Comparison of ENCODE assay signal across 16 mouse cellular contexts in genomic region chr4:32164081-32164641, GRCm38 (mm10).
DNase-seq lines count a peak whose midpoint lies in the region; ATAC-seq and TF ChIP-seq lines count a peak whose summit lies in the region.
"Had no signal": no experiment of that assay in that cellular context is flagged by ENCODE, and none has a peak within 500 bp of the region (broad histone marks: within the 10 kb centered on the region; RNA-seq: fewer than 3 reads in every experiment).

No protein-coding gene starts in this region.

- H3K4me3 ChIP-seq in thymus, adult 2 months (ENCODE audit: control insufficient read depth, insufficient read depth, low read length) = no peak overlapping the region
- H3K4me3 ChIP-seq in midbrain, embryonic 15.5 days = no peak overlapping the region
- H3K4me3 ChIP-seq: hindbrain, embryonic 15.5 days; lung, embryonic 15.5 days; megakaryocyte, embryonic 14.5 days had no signal

- peak; percentile 62 for ATAC-seq in inflammation-experienced regulatory T-cells, adult 6 months
- ATAC-seq in midbrain, embryonic 15.5 days (replicated peaks) = no peak
- ATAC-seq: forebrain, embryonic 14.5 days had no signal

- WGBS in thymus, adult 2 months = 32% methylated on average over 11 of the region's 11 CpGs
- WGBS in midbrain, embryonic 15.5 days = 90% methylated on average over 11 of the region's 11 CpGs

- H3K27me3 ChIP-seq in thymus, adult 2 months (ENCODE audit: control insufficient read depth, insufficient read depth, low read length) = no peaks in the 10 kb centered on the region
- 0 out of 2 replicates have a peak, but pooled peaks cover 3% of the 10 kb centered on the region for H3K27me3 ChIP-seq in midbrain, embryonic 15.5 days (replicated peaks)
- H3K27me3 ChIP-seq: hindbrain, embryonic 15.5 days; lung, embryonic 15.5 days had no signal

- peak overlapping the region; percentile 95 for H3K27ac ChIP-seq in thymus, adult 2 months (ENCODE audit: control insufficient read depth, insufficient read depth, low read length)
- H3K27ac ChIP-seq in midbrain, embryonic 15.5 days = no peak overlapping the region
- H3K27ac ChIP-seq: hindbrain, embryonic 15.5 days; lung, embryonic 15.5 days had no signal

- no peak overlapping the region for H3K4me2 ChIP-seq in midbrain, embryonic 15.5 days
- H3K4me2 ChIP-seq: hindbrain, embryonic 15.5 days; lung, embryonic 15.5 days had no signal

- no peak overlapping the region for H3K9ac ChIP-seq in midbrain, embryonic 15.5 days
- H3K9ac ChIP-seq: hindbrain, embryonic 15.5 days; lung, embryonic 15.5 days had no signal

- TF ChIP-seq POLR2A in thymus, adult 2 months (IDR thresholded peaks at IDR 0.05; ENCODE audit: control insufficient read depth, extremely low read depth, insufficient read depth, low read length, poor library complexity) = no peak

- H3K36me3 ChIP-seq in thymus, adult 2 months (ENCODE audit: control insufficient read depth, insufficient read depth, low read length) = no peaks in the 10 kb centered on the region
- no peaks in the 10 kb centered on the region for H3K36me3 ChIP-seq in midbrain, embryonic 15.5 days (replicated peaks)
- H3K36me3 ChIP-seq: hindbrain, embryonic 15.5 days; lung, embryonic 15.5 days had no signal

- H3K4me1 ChIP-seq in thymus, adult 2 months (replicated peaks; ENCODE audit: control insufficient read depth, insufficient read depth, low read length) = peaks cover 70% of the 10 kb centered on the region
- H3K4me1 ChIP-seq in midbrain, embryonic 15.5 days = peaks cover 6% of the 10 kb centered on the region; the same call in 1 of the 2 replicates

- no peaks in the 10 kb centered on the region for H3K9me3 ChIP-seq in midbrain, embryonic 15.5 days
- H3K9me3 ChIP-seq: hindbrain, embryonic 15.5 days; lung, embryonic 15.5 days had no signal

- TF ChIP-seq CTCF in thymus, adult 2 months (IDR thresholded peaks at IDR 0.05; ENCODE audit: borderline replicate concordance, control insufficient read depth, extremely low read depth, insufficient read depth, low read length, poor library complexity) = no peak

- DNase-seq in B cell, adult 2 months = peak; percentile 74 to 78
- DNase-seq in CD4-positive helper T cell, adult 2 months (ENCODE audit: low read depth, low spot score) = peak; percentile 86
- DNase-seq in thymus, adult 2 months = peak; percentile 49
- no peak for DNase-seq in MN1 (ENCODE audit: low spot score)
- DNase-seq in cerebellum, postnatal 4 days (ENCODE audit: low spot score in 2 of 2) = no peak
- DNase-seq: cerebellum, adult 8-10 months; heart, adult 11 months; heart, postnatal 10 days; kidney, adult 2 months; kidney, postnatal 25 days had no signal

Comparison
In these comparisons a context has a peak if more than half of its experiments do, and no peak if none do; other contexts are left out.
1. DNase-seq: peak in B cell, adult 2 months (2 of 2), CD4-positive helper T cell, adult 2 months (single experiment) and thymus, adult 2 months (single experiment); none in MN1 (single experiment) and cerebellum, postnatal 4 days (0 of 2).